Mouse (Mus musculus) adrenal gland, postnatal 14 days (tissue): ENCODE measurements around the gene Golga3. TPM values are rescaled to one million over a fixed set of nuclear protein-coding genes. Genes with fewer than 3 reads are reported as not detected.

Experiments used
- DNase-seq: peaks from one replicate; pipeline ENCODE4 v3.0.0; 2021; ENCODE audit warnings: mixed read lengths
- long read RNA-seq, 2 experiments: library from polyadenylated mRNA; stranded (forward); transcript quantifications; one replicate each; pipeline ENCODE4 v2.0.0; 2021
- total RNA-seq: library from RNA; stranded (reverse); gene quantifications from 2 replicates; pipeline ENCODE4 v1.2.3, GENCODE M21; 2021

Golga3 gene
- total RNA-seq = 33.0 and 36.0 TPM in 2 replicates
- long read RNA-seq, experiment 1, full-length matches to known transcripts = 10 of 17 reads
- long read RNA-seq, experiment 1, partial matches to known transcripts = 3 of 17 reads
- long read RNA-seq, experiment 1, other reads (novel, unspliced or antisense) = 4 of 17 reads
- long read RNA-seq, experiment 2, full-length matches to known transcripts = 5 of 15 reads
- long read RNA-seq, experiment 2, partial matches to known transcripts = 6 of 15 reads
- long read RNA-seq, experiment 2, other reads (novel, unspliced or antisense) = 4 of 15 reads

DNA sequence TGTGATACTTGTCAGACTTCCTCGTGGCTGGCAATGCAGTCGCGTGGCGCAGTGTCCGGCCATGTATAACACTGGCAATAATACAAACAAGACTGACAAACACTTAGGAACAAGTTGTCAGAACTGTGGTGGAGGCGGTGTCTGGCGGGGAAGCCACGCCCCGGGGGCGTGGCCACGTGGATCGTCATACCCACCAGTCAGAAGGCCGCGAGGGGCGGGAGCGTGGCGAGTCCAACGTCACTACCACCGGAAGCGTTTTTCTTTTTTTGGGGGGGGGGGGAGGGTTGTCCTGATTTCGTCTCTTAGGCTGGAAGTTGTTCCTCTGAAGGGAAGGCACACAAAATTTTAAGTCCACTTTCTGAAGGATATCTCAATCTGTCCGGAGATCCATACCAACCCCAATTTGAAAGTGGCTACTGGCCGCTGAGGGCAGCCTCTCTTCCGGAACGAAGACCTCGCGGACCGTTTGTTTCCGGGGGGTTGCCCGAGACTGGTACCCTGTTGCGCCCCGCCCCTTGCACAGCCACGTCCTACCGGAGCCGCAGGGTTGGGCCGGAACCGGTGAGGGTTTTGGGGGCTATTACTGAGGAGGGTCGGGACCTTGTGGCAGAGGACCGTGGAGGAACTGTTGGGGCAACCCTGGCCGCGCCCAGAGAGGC lies at the start of gene Golga3:
Gene Golga3 (plus strand): TSS at position 340 of the 659 bp plus-strand sequence.
- DNase-seq = peak; percentile 96

DNA sequence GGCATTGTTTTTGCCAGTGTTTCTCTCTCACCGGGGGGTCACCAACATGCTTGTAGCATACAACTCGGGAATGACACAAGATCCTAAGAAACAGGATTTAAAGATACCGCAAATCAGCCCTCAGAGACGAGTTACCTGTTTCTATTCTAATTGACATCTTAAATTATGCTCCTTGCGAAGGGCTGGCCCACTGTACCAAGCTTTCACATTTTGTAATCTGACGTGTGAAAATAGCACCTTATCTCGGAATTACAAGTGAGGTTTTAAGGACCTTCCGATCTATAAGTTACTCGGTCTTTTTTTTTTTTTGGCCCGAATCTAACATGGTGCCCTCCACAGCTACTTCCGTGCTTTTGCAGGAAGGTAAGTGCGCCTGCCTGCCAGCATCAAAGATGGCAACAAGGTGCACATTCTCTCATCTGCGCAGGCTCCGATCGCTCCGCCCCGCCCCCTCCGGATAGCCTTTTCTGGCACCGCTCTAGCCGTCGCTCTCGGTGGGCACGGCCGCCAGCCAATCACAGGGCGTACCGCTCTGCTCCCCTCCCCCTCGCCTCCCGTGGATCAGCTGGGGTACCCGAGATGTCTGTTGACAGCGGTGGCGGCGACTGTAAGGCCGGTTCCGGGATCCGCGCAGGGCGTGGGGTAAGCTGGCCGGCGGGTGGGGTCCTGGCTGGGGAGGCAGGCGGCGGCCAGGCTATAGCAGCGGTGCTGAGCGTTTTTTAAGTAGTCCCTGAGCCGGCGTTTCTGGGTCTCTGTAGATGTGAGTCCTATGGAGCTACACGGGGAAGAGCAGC lies 41.0 kb upstream of the Golga3 start, which contains the start of gene Chfr:
Gene Chfr (plus strand): TSS at position 550 of the 794 bp plus-strand sequence.
- DNase-seq = peak; percentile 99

DNA sequence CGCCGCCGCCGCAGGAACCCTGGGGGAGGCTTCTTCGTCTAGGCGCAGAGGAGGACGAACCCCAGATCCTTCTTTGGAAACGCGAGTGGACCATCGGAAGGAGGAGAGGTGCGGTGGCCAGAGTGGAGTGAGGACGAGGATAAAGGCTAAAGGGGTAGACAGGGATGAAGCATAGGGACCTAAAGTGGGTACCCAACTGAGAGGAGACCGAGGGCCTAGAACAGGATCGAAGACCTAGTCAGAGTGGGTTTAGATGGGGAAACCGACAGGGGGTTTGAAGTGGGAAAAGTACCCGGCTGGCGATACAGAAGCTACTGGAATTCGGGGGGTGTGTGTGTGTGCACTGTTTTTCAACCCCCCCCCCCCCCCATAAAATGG lies 40.4 kb upstream of the Golga3 start:
- no peak for DNase-seq

DNA sequence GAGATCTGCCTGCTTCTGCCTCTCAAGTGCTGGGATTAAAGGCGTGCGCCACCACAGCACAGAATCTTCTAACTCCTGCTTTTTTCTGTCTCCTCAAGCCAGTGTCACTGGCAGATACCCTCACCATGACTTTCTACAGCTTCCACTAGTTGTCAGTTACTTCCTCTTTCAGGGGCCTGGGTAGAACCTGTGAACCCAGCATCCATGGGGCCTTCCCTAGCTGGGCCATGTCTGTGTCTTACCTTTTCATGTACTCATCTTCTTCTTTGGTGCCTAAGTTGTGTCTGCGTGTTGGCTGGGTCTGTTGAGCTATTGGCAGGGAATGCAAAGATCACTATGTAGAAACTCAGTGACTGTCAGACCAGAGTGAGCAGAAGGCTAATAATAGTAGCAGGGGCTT lies 38.7 kb upstream of the Golga3 start:
- no peak for DNase-seq

DNA sequence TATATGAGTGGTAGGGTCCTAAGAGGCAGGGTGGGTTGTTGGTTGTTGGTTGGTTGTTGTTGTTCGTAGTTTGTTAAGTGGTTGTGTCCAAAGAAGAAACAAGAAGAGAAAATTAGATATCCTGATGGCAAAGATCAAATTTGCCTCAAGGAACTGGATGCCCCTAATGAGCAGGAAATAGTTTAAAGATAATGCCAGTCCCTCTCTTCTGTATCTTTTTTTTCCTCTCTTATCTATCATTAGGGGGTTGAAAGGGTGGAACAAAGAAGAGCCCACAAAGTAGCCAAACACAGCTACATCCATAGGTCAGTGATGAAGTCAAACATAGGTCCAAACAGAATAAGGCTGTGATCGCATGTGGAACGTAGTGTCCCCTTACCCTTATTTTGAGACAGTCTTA lies 37.2 kb upstream of the Golga3 start:
- DNase-seq = no peak

DNA sequence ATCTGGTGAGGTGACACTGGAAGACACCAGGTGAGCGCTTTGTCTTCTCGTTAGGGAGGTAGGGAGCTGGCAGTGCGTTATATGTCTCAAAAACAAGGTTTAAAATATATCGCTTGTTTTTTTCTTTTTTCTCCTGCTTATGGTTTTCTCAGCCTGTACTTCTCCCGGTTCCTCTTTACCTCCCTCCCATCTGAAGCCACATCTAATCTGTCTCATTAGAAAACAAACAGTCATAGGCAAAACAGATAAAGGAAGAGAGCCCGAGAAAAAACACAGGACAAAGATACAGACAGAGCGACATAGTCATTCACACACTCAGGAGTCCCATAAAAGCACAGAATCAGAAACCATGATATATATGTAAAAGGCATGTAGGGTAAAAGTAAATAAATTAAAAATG lies 36.1 kb upstream of the Golga3 start:
- no peak for DNase-seq

DNA sequence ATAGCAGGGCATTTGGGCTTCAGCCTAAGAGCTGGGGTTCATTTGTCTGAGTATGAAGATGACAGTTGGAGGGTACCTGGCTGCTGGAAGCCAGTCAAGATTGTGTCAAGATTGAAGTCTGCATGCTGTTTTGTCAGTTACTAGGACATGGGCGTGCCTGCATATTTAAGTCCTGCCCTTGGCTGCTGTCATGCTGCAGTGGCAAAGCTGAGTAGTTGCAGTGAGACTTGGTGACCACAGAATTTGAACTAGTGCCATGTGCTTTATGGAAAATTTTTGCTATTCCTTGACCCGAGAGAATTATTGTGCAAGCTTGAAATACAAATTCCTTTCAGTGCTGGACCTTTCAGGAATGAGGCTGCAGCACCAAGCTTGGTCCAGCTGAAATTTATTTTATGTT lies 34.2 kb upstream of the Golga3 start:
- peak; percentile 64 for DNase-seq

DNA sequence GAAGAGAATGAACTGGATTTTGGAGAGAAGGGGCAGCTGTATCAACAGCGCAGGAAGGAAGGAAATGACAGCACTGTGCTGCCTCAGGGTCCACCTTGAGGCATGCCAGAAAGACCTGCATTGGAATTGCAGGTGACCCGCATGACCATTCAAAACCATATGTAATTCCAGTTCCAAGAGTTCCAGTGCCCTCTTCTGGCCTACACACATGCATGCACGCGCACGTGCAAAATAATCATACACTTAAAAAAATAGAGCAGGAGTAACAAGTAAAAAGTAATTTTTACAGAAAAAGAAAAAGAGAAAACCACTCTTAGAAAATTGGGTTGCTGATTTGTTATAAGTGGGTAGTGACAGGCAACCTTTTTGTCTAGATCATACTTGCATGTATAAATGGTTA lies 33.5 kb upstream of the Golga3 start:
- DNase-seq = peak; percentile 29

DNA sequence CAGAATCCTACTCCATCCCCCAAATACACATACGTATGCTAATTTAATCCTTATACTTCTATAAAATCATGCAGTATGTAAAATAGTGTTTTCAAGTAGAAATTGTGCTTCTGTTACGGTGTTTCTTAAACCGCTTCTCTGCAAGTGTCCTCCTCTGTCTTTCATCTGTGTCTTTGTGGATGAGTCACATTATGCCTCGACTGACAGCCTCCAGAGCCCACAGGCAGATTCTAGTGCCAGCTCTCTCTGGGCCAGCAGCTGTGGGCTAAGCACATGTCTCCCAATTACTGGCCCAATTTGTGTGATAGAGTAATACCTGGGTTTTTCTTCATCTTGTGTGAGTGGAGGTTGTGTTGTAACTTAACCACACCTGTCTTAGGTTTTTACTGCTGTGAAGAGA lies 7.1 kb upstream of the Golga3 start:
- DNase-seq = no peak

DNA sequence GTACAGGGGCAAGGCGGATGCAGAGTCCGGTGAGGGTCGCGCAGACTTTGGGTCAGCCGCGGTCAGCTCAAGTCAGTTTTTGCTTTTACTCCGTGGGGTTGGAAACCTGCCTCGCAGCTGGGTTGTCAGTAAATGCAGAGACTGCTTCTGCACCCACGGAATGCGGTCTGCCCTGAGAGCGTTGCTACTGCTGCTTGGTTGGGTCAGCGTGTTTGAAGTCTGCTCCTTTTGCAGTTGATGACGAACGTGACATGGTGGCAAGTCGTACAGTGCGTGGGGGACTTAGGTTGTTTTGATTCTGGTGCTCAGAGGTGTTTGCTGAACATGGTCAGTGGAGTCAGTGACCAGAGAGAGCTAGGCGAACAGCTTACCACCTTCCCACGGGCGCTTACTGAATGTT lies 520 bp downstream of the Golga3 start:
- no peak for DNase-seq

DNA sequence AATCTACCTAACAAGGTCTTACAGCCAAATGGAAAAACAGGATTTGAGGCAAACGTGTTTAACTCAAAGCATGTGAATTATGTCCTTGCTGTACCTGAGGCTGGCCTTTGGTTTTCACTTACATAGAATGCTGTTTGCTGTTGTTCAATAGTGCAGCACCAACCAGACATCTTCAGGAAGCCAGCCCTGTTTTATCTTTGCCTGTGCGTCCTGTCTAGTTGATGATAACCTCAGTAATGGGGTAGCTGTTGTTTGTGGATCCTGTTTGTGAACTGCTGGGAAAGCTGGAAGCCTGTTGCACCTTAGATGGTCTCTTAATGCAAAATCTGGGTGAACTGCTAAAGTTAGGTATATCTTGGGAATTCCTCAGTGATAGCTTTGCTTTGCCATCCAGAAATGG lies 2.1 kb downstream of the Golga3 start:
- no peak for DNase-seq

DNA sequence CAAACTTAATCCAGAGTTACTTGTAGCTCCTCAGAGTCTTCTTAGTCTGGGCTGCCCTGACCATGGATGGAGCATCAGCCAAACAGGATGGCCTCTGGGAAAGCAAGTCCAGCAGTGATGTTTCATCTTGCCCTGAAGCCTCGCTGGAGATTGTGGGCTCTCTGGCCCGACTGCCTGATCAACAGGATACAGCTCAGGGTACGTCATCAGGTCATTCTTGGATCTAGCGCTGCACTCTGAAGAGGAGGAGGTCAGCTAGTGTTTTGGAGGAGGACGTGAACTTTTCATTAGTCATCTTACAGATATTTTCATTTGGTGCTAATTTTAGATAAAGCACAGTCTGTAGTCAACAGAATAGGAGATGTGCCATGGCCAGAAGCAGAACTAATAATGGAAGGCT lies 5.2 kb downstream of the Golga3 start:
- DNase-seq = peak; percentile 56

DNA sequence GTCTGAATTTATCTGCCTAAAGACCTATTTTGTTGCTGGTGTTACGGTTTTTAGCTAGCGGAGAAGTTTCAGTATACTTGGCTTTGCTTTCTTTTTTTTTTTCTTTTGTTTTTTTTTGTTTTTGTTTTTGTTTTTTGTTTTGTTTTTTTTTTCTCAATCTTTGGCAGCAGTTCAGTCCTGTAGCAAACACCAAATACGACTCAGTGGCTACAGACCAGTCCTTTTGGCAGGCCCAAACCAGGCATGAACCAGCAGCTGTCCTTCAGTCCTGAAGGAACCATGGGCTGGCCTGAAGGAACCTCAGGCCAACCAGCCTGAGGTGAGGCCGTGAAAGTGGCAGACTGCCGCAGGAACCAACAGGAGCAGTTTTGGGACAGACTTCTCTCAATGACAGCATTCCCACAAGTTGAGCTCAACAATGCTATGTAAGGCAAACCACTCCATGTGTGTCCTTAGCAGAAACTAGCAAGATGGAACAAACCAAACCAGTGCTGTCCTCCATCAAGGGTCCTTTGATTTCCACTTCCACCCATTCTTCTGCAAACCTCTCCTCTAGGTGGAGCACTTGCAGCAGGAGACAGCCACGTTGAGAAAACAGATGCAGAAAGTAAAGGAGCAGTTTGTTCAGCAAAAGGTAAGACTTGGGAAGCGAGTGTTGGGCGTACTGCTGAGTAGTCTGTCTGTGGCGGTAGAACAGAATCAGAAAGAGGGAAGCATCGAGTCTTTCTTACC lies 26.8 kb downstream of the Golga3 start:
- DNase-seq = no peak

DNA sequence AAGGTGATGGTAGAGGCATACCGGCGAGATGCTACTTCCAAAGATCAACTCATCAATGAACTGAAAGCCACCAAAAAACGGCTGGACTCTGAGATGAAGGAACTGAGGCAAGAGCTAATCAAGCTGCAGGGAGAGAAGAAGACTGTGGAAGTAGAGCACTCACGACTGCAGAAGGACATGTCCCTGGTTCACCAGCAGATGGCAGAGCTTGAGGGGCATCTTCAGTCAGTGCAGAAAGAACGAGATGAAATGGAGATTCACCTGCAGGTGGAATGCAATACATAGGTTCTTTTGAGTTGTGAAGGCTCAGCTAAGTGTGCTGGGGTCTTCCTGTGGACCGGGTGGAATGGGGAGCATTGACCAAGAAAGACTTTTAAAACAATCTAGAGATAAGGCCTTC lies 28.3 kb downstream of the Golga3 start:
- no peak for DNase-seq

DNA sequence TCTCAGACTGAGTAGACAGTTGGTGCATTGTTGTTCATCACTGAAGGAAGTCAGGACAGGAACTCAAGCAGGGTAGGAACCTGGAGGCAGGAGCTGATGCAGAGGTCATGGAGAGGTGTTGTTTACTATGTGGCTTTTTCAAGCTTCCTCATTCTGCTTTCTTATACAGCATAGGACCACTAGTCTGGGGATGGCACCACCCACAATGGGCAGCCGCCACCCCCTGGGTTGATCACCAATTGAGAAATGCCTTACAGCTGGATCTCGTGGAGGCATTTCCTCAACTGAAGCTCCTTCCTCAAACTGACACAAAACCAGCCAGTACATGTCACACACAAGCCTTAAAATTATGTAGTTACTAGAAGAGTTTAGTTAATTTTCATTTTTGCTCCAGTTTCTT lies 34.8 kb downstream of the Golga3 start:
- no peak for DNase-seq

DNA sequence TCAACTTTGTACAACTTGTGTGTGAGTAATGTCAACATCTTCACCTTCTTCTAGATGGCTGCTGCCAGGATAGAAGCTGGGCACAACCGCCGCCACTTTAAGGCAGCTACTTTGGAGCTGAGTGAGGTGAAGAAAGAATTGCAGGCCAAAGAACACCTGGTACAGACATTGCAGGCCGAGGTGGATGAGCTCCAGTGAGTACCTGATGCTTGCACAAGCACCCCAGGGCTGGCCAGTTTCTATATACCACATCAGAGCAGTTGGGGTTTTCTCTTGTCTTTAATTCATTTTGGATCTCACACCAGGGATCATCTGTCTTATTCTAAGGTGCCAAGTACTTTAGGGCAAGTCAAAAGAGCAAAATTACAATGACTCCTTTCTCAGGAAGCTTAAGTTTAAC lies 40.3 kb downstream of the Golga3 start:
- no peak for DNase-seq

DNA sequence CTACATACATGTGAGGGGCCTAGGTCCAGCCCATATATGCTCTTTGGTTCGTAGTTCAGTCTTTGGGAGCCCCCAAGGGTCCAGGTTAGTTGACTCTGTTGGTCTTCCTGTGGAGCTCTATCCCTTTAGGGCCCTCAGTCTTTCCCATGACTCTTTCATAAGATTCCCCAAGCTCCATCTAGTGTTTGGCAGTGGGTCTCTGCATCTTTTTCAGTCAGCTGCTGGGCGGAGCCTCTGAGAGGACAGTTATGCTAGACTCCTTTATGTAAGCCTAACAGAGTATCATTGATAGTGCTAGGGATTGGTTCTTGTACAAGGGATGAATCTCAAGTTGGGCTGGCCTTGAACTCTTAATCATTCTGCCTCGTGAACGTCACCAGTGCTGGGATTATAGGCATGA lies 43.8 kb downstream of the Golga3 start:
- DNase-seq = no peak

DNA sequence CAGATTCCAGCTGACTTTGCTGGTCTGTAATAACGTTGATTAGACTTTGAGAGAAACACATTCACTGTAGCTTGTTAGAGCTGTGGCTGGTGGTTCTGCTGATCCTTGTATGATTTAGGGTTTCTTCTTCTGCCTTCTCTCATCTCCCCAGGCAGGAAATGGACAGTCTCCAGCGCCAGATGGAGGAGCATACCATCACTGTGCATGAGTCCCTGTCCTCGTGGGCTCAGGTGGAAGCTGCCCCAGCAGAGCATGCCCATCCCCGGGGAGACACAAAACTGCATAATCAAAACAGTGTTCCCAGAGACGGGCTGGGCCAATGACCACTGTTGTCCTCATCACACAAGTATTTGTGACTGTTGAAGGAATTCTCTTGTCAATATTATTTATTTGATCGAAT lies 46.3 kb downstream of the Golga3 start:
- DNase-seq = no peak

DNA sequence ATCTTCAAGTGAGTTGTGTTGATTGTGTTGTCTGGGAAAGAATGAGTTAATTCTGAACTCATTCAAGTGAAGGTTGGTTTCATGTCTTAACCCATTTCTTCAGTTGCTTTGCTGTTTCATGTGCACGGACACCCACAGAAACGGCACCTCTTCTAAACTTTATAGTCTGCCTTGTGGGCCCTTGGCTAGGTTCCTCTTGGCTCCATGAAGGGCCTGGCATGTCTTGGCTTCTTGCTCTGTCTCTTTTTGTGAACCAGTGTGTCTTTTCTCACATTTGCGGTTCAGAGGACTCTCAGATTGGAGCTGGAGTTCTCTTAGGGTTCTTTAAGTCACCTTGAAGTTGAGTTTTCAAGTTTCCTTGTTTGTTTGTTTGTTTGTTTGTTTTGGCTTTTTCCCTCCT lies 48.6 kb downstream of the Golga3 start:
- DNase-seq = no peak

DNA sequence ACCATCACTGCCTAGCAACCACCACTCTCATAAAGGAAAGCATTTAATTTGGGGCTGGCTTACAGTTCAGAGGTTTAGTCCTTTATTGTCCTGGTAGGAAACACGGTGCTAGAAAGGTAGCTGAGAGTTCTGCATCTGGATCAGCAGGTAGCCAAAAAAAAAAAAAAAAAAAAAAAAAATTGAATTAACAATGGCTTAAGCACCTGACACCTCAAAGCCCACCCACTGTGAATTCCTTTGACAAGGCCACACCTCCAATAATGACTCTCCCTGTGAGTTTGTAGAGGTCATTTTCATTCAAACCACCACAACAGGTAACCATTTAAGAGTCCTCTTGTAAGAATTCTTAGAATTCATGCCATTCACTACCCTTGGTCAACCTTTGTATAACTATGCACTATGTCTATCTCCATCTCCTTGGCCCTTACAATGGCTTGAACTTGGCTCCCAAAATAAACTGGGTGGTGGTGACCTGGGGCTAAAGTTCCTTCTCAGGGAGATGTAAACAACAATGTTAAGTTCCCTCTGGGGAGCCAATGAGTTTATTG lies 50.9 kb downstream of the Golga3 start:
- DNase-seq = no peak

DNA sequence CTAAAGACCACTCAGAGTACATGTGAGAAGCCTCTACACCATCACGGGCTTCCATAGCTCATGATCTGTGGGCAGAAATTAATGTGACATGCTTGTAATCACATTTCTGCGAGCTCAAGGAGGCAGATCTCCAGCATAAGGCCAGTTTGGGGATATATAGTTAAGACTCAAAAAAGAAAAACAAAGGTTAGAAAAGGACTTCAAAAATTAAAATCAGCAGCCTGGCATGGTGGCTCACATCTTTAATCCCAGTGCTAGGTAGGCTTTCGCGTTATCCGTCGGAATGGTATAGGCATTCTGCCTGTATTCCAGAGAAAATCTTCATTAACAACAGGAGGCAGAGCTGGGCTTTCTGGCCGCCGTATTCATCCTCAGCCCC lies 53.9 kb downstream of the Golga3 start:
- no peak for DNase-seq

DNA sequence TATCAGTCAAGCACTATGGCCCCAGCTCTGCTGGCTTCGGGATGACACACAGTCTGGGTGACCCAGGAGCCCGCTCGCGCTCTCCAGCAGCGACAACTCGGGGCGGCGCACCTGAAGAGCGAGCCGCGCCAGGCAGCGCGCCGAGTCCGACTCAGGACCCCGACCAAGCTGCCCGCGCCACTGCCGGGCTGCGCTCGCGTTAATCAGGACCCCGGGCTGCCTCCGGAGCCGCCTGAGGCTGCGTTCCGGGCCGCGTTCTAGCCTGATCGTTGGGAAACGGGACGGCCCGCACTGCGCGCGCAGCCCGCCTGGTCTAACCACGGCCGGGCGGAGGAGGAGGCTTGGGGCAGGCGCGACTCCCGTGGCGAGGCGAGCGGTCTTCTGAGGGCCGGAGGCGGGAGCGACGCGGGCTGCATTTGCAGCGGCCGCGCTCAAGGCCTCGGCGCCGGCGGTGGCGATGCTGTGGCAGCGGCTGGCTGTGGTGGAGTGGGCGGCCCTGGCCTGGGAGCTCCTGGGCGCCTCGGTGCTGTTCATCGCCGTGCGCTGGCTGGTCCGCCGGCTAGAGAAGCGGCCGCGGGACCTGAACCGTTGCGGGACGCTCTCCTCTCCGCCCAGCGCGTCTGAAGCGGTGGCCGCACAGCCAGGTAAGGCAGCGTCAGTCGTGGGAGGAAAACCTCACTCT lies 54.4 kb downstream of the Golga3 start, which contains the start of gene Ankle2:
Gene Ankle2 (plus strand): TSS at position 225 of the 682 bp plus-strand sequence.
- DNase-seq = peak; percentile 96
